Mouse (Mus musculus): Measurements from ENCODE around the gene Adcy5.

Gene Adcy5

GRCm38 (mm10) chr16:35156306-35156695 is 1.6 kb downstream of the Adcy5 start:
- no peak for DNase-seq (ENCODE audit: low read depth, low spot score)

GRCm38 (mm10) chr16:35156832-35157231 is 2.2 kb downstream of the Adcy5 start:
- DNase-seq (ENCODE audit: low read depth, low spot score), result no peak

- peak; percentile 14 for DNase-seq (ENCODE audit: low read depth, low spot score)
Observed at GRCm38 (mm10) chr16:35159532-35159931, 4.9 kb downstream of the Adcy5 start.

GRCm38 (mm10) chr16:35159991-35160390 is 5.3 kb downstream of the Adcy5 start:
- DNase-seq (ENCODE audit: low read depth, low spot score), result no peak

GRCm38 (mm10) chr16:35164361-35165224 is 9.9 kb downstream of the Adcy5 start:
- no peak for DNase-seq (ENCODE audit: low read depth, low spot score)

GRCm38 (mm10) chr16:35165361-35165760 is 10.7 kb downstream of the Adcy5 start:
- DNase-seq (ENCODE audit: low read depth, low spot score), result no peak

GRCm38 (mm10) chr16:35165788-35166187 is 11.1 kb downstream of the Adcy5 start:
- DNase-seq (ENCODE audit: low read depth, low spot score), result no peak

GRCm38 (mm10) chr16:35169431-35169830 is 14.8 kb downstream of the Adcy5 start:
- DNase-seq (ENCODE audit: low read depth, low spot score), result no peak

- DNase-seq (ENCODE audit: low read depth, low spot score), result no peak
Observed at GRCm38 (mm10) chr16:35172195-35172594, 17.5 kb downstream of the Adcy5 start.

GRCm38 (mm10) chr16:35178516-35178915 is 23.8 kb downstream of the Adcy5 start:
- DNase-seq (ENCODE audit: low read depth, low spot score), result no peak

GRCm38 (mm10) chr16:35179082-35179481 is 24.4 kb downstream of the Adcy5 start:
- no peak for DNase-seq (ENCODE audit: low read depth, low spot score)

GRCm38 (mm10) chr16:35183161-35183560 is 28.5 kb downstream of the Adcy5 start:
- no peak for DNase-seq (ENCODE audit: low read depth, low spot score)

- DNase-seq (ENCODE audit: low read depth, low spot score), result no peak
Observed at GRCm38 (mm10) chr16:35188111-35188510, 33.4 kb downstream of the Adcy5 start.

- no peak for DNase-seq (ENCODE audit: low read depth, low spot score)
Observed at GRCm38 (mm10) chr16:35189420-35190141, 34.9 kb downstream of the Adcy5 start.

GRCm38 (mm10) chr16:35190777-35191176 is 36.1 kb downstream of the Adcy5 start:
- peak; percentile 73 for DNase-seq (ENCODE audit: low read depth, low spot score)

- DNase-seq (ENCODE audit: low read depth, low spot score), result no peak
Observed at GRCm38 (mm10) chr16:35191271-35191670, 36.6 kb downstream of the Adcy5 start.

- no peak for DNase-seq (ENCODE audit: low read depth, low spot score)
Observed at GRCm38 (mm10) chr16:35192471-35192870, 37.8 kb downstream of the Adcy5 start.

GRCm38 (mm10) chr16:35193357-35193756 is 38.7 kb downstream of the Adcy5 start:
- no peak for DNase-seq (ENCODE audit: low read depth, low spot score)

- DNase-seq (ENCODE audit: low read depth, low spot score), result no peak
Observed at GRCm38 (mm10) chr16:35199721-35200431, 45.2 kb downstream of the Adcy5 start.

- no peak for DNase-seq (ENCODE audit: low read depth, low spot score)
Observed at GRCm38 (mm10) chr16:35200432-35201142, 45.9 kb downstream of the Adcy5 start.

- DNase-seq (ENCODE audit: low read depth, low spot score), result no peak
Observed at GRCm38 (mm10) chr16:35201281-35201680, 46.6 kb downstream of the Adcy5 start.

GRCm38 (mm10) chr16:35203511-35203910 is 48.8 kb downstream of the Adcy5 start:
- no peak for DNase-seq (ENCODE audit: low read depth, low spot score)

Measured in A20 (cell line).